Mouse (Mus musculus) embryonic fibroblast, embryonic 13.5 days (primary cell): ENCODE measurements at regions not wholly inside any gene's neighbourhood (a gene's known extent, or its start where the extent isn't known, plus 50 kb on each side); places are given as distances from the start of the nearest gene placed in this dataset.

Experiments
- CTCF ChIP-seq: IDR thresholded peaks from 2 replicates; pipeline ENCODE4 v1.5.1; 2011; ENCODE audit warnings: mild to moderate bottlenecking, control low read depth, low read length, moderate library complexity, borderline replicate concordance; ENCODE audit not compliant: insufficient read depth
- POLR2A ChIP-seq: IDR thresholded peaks from 2 replicates; pipeline ENCODE4 v1.6.1; 2011; ENCODE audit warnings: low read depth, mild to moderate bottlenecking, control low read depth, low read length, moderate library complexity

GRCm38 (mm10) chr3:70106141-70106540, 98.7 kb downstream of the Otol1 start:
- TF ChIP-seq CTCF: no peak
- TF ChIP-seq POLR2A: no peak
